Mouse (Mus musculus) CH12.LX (cell line): ENCODE measurements around the gene Sf3b6.

ENCODE experiments used
- BHLHE40 ChIP-seq: IDR thresholded peaks from 2 replicates; pipeline ENCODE4 v1.6.1; 2011; ENCODE audit warnings: mild to moderate bottlenecking, low read depth, low read length, improper control_type of control experiment
- GABPA ChIP-seq: IDR thresholded peaks from 2 replicates; pipeline ENCODE4 v1.6.1; 2012; ENCODE audit warnings: low read depth, low read length, improper control_type of control experiment, inconsistent platforms; ENCODE audit not compliant: insufficient replicate concordance
- MEF2A ChIP-seq: IDR thresholded peaks from 2 replicates; pipeline ENCODE4 v1.6.1; 2014; ENCODE audit warnings: low read depth, mild to moderate bottlenecking, inconsistent platforms, low read length, improper control_type of control experiment, borderline replicate concordance
- POLR2A ChIP-seq: IDR thresholded peaks from 2 replicates; pipeline ENCODE4 v1.6.1; 2011; ENCODE audit warnings: low read depth, mild to moderate bottlenecking, improper control_type of control experiment, low read length
- SIN3A ChIP-seq: IDR thresholded peaks from 2 replicates; pipeline ENCODE4 v1.6.1; 2012; ENCODE audit warnings: low read length, improper control_type of control experiment, inconsistent platforms
- ZKSCAN1 ChIP-seq: IDR thresholded peaks from 2 replicates; pipeline ENCODE4 v1.6.1; 2012; ENCODE audit warnings: low read depth, inconsistent platforms, low read length, improper control_type of control experiment, borderline replicate concordance

DNA sequence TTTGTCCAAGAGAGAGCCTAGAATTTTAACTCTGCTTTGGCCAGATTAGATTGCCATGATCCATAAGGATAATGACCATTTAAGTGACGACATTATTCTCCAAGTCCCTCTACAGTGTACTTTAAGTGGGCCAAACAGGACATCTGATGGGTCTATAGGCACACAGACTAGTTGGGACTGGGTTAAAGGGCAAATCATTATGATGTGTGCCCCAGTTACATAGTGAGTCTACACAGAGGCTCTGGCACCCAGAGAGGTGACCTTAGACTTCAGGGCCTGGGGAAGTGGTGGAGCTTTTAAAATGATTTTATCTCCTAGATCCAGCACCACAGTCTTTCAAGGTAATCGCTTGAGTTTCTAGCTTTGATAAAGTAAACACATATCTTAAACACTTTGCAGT lies 37.1 kb upstream of the Sf3b6 start:
- TF ChIP-seq GABPA, result no peak
- TF ChIP-seq SIN3A, result no peak
- TF ChIP-seq BHLHE40, result no peak
- no peak for TF ChIP-seq POLR2A
- TF ChIP-seq MEF2A, result no peak
- no peak for TF ChIP-seq ZKSCAN1
